Mouse (Mus musculus): ENCODE data around the gene Wee1.
A peak's percentile ranks its signal among the peaks of the same experiment; 100 is the strongest.
"Not testable (repeated sequence)": the region's sequence is repeated elsewhere in the genome, so short reads cannot be mapped to it uniquely, and the experiment has no call there.

Gene Wee1

GRCm38 (mm10) chr7:110122565-110123422, 948 bp downstream of the Wee1 start:
- DNase-seq (ENCODE audit: low read depth, low spot score): no peak

- DNase-seq (ENCODE audit: low read depth, low spot score): no peak
Measured at GRCm38 (mm10) chr7:110123844-110124555, 2.2 kb downstream of the Wee1 start.

- no peak for DNase-seq (ENCODE audit: low read depth, low spot score)
Measured at GRCm38 (mm10) chr7:110128566-110128965, 6.7 kb downstream of the Wee1 start.

GRCm38 (mm10) chr7:110132272-110132671, 10.4 kb downstream of the Wee1 start:
- not testable (repeated sequence) for DNase-seq (ENCODE audit: low read depth, low spot score)

GRCm38 (mm10) chr7:110133988-110134387, 12.1 kb downstream of the Wee1 start:
- no peak for DNase-seq (ENCODE audit: low read depth, low spot score)

GRCm38 (mm10) chr7:110138538-110138937, 16.7 kb downstream of the Wee1 start:
- DNase-seq (ENCODE audit: low read depth, low spot score): no peak

- no peak for DNase-seq (ENCODE audit: low read depth, low spot score)
Measured at GRCm38 (mm10) chr7:110143863-110144262, 22.0 kb downstream of the Wee1 start.

GRCm38 (mm10) chr7:110152891-110153290, 31.0 kb downstream of the Wee1 start:
- DNase-seq (ENCODE audit: low read depth, low spot score): no peak

GRCm38 (mm10) chr7:110156712-110157260, 34.9 kb downstream of the Wee1 start:
- DNase-seq (ENCODE audit: low read depth, low spot score): no peak

GRCm38 (mm10) chr7:110157261-110157910, 35.5 kb downstream of the Wee1 start:
- no peak for DNase-seq (ENCODE audit: low read depth, low spot score)

GRCm38 (mm10) chr7:110158073-110158472, 36.2 kb downstream of the Wee1 start:
- DNase-seq (ENCODE audit: low read depth, low spot score): no peak

- not testable (repeated sequence) for DNase-seq (ENCODE audit: low read depth, low spot score)
Measured at GRCm38 (mm10) chr7:110160109-110160508, 38.3 kb downstream of the Wee1 start.

GRCm38 (mm10) chr7:110160601-110161000, 38.8 kb downstream of the Wee1 start:
- DNase-seq (ENCODE audit: low read depth, low spot score): no peak

- DNase-seq (ENCODE audit: low read depth, low spot score): no peak
Measured at GRCm38 (mm10) chr7:110163024-110163423, 41.2 kb downstream of the Wee1 start.

GRCm38 (mm10) chr7:110164103-110164681, 42.3 kb downstream of the Wee1 start:
- DNase-seq (ENCODE audit: low read depth, low spot score): peak; percentile 69

- peak; percentile 89 for DNase-seq (ENCODE audit: low read depth, low spot score)
Measured at GRCm38 (mm10) chr7:110164712-110165122, 42.9 kb downstream of the Wee1 start.

GRCm38 (mm10) chr7:110166233-110166632, 44.4 kb downstream of the Wee1 start:
- DNase-seq (ENCODE audit: low read depth, low spot score): no peak

- DNase-seq (ENCODE audit: low read depth, low spot score): no peak
Measured at GRCm38 (mm10) chr7:110179208-110179607, 57.4 kb downstream of the Wee1 start.

- DNase-seq (ENCODE audit: low read depth, low spot score): no peak
Measured at GRCm38 (mm10) chr7:110180613-110181012, 58.8 kb downstream of the Wee1 start.

- no peak for DNase-seq (ENCODE audit: low read depth, low spot score)
Measured at GRCm38 (mm10) chr7:110181446-110181845, 59.6 kb downstream of the Wee1 start.

GRCm38 (mm10) chr7:110184608-110185007, 62.8 kb downstream of the Wee1 start:
- no peak for DNase-seq (ENCODE audit: low read depth, low spot score)

GRCm38 (mm10) chr7:110189951-110190350, 68.1 kb downstream of the Wee1 start:
- DNase-seq (ENCODE audit: low read depth, low spot score): no peak

Measured in WW6 (cell line).